7 mouse cellular contexts compared by ENCODE assay signal in the genomic region with DNA sequence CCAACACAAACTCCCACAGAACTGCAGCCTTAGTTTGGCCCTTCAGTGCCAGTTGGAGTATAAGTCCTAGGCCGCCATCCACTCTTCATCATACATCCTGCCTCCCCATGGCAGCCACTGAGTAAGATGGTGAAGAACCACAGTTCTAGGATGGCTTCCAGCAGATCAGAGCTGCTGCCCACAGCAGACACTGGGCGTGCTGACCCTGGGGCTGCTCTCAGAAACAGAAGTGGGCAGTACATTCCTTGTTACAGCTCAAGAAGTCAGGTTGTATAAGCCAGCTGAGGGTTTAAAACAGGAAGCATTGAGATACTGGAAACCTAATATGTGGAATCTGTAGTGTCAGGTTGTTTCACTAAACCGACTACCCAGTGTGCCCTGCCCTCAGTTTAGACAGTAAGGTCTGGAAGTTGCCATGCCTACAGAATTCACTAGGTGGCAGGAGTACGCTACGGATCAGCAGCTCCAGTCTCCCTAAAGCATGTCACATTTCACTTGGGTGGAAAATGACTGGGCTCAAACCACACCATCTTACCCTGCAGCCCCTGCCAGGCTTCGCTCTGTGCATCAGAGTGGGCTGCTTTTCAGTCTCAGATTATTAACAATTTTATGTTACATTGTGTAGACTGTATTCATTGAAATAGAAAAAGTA. TPM values are rescaled to one million over a fixed set of nuclear protein-coding genes. Genes with fewer than 3 reads are reported as not detected.
DNase-seq lines count a peak whose midpoint lies in the region; ATAC-seq and TF ChIP-seq lines count a peak whose summit lies in the region.

No protein-coding gene starts in this region.

- intact Hi-C loops in left cerebral cortex, postnatal 14 days (cut with DNase I), result loop anchor here (5.0 kb wide), 4 partner anchors 63 to 228 kb away; partner anchors contain the start of genes Nsl1 and Tatdn3

- TF ChIP-seq CTCF in small intestine, adult 2 months (IDR thresholded peaks at IDR 0.05; ENCODE audit: extremely low read depth, insufficient read length, insufficient replicate concordance, low read depth, low read length), result peak; percentile 70; the same call in 1 of the 2 replicates

- peak; percentile 86 for ATAC-seq in inflammation-experienced regulatory T-cells, adult 6 months

- H3K4me1 ChIP-seq in midbrain, embryonic 10.5 days, result no peaks in the 10 kb centered on the region
- H3K4me1 ChIP-seq in small intestine, adult 2 months (ENCODE audit: control insufficient read depth, insufficient read depth, insufficient read length, low read length), result no peaks in the 10 kb centered on the region

- peak; percentile 39 for DNase-seq in T-cell, adult 2 months (ENCODE audit: low spot score)
- DNase-seq in cerebellum, adult 9-11 months, result peak; percentile 61
- DNase-seq in frontal cortex, postnatal 14 days (ENCODE audit: low spot score in 2 of 2), result peak; percentile 46 to 74
- peak; percentile 77 to 79 for DNase-seq in left cerebral cortex, postnatal 14 days (ENCODE audit: low spot score in 2 of 2)
- DNase-seq in midbrain, embryonic 10.5 days (ENCODE audit: low spot score), result peak; percentile 63

- 56% methylated on average over 6 of the region's 6 CpGs for WGBS in midbrain, embryonic 10.5 days
- WGBS in small intestine, adult 2 months, result 51% methylated on average over 6 of the region's 6 CpGs

- H3K36me3 ChIP-seq in midbrain, embryonic 10.5 days, result peaks cover 99% of the 10 kb centered on the region
- peaks cover 70% of the 10 kb centered on the region for H3K36me3 ChIP-seq in small intestine, adult 2 months (ENCODE audit: control insufficient read depth, insufficient read depth, low read length)

- H3K27me3 ChIP-seq in midbrain, embryonic 10.5 days (ENCODE audit: low read depth, poor library complexity, severe bottlenecking), result no peaks in the 10 kb centered on the region
- H3K27me3 ChIP-seq in small intestine, adult 2 months (ENCODE audit: control insufficient read depth, insufficient read depth, low read length), result no peaks in the 10 kb centered on the region

- no peaks in the 10 kb centered on the region for H3K9me3 ChIP-seq in midbrain, embryonic 10.5 days (replicated peaks)

- no peak overlapping the region for H3K4me3 ChIP-seq in midbrain, embryonic 10.5 days
- H3K4me3 ChIP-seq in small intestine, adult 2 months (ENCODE audit: low read depth, low read length), result no peak overlapping the region

- no peak overlapping the region for H3K27ac ChIP-seq in midbrain, embryonic 10.5 days (replicated peaks)
- H3K27ac ChIP-seq in small intestine, adult 2 months (ENCODE audit: insufficient read depth, low read depth, low read length), result no peak overlapping the region

- no peak for TF ChIP-seq POLR2A in small intestine, adult 2 months (IDR thresholded peaks at IDR 0.05; ENCODE audit: low read depth, low read length)

RNA-seq across cellular contexts. Expression of gene Angel2, which starts 19.3 kb away (rescaled TPM):
- 10 to 100 TPM; 49.9 to 55.6 (median 50.2) TPM for polyA plus RNA-seq in inflammation-experienced regulatory T-cells, adult 6 months (2017; shearing (Covaris generic))
- 10 to 100 TPM; 53.5 to 55.3 TPM for total RNA-seq in left cerebral cortex, postnatal 14 days (2021)
- polyA plus RNA-seq in midbrain, embryonic 10.5 days (2016; fragmentation: Nextera tagmentation; extraction: Ambion mirVana), result 55.4 and 63.0 TPM in 2 replicates
- 6.7 and 19.6 TPM in 2 replicates for polyA plus RNA-seq in small intestine, adult 2 months (2012; rRNA removed)

RNA-seq across cellular contexts. Expression of gene Rps6kc1, which starts 32.7 kb away (rescaled TPM):
- polyA plus RNA-seq in inflammation-experienced regulatory T-cells, adult 6 months (2017; shearing (Covaris generic)), result 1 to 10 TPM; 4.7 to 8.8 (median 8.8) TPM
- total RNA-seq in left cerebral cortex, postnatal 14 days (2021), result 10 to 100 TPM; 76.0 to 84.0 TPM
- 16.2 and 20.4 TPM in 2 replicates for polyA plus RNA-seq in midbrain, embryonic 10.5 days (2016; fragmentation: Nextera tagmentation; extraction: Ambion mirVana)
- polyA plus RNA-seq in small intestine, adult 2 months (2012; rRNA removed), result 2.2 and 7.1 TPM in 2 replicates

RNA-seq across cellular contexts. Expression of gene Vash2, which starts 34.9 kb away (rescaled TPM):
- 1 to 10 TPM in 1 of 3 experiments, under 1 TPM in 2; 0.33 to 1.2 (median 0.59) TPM for polyA plus RNA-seq in inflammation-experienced regulatory T-cells, adult 6 months (2017; shearing (Covaris generic))
- 1 to 10 TPM; 3.3 to 4.4 TPM for total RNA-seq in left cerebral cortex, postnatal 14 days (2021)
- polyA plus RNA-seq in midbrain, embryonic 10.5 days (2016; fragmentation: Nextera tagmentation; extraction: Ambion mirVana), result 33.1 and 44.4 TPM in 2 replicates
- polyA plus RNA-seq in small intestine, adult 2 months (2012; rRNA removed), result 0.76 and 0.79 TPM in 2 replicates

Comparison
In these comparisons a context has a peak if more than half of its experiments do, and no peak if none do; other contexts are left out.
1. RNA of gene Vash2, which starts 34.9 kb away (polyA plus RNA-seq): 33.1 to 44.4 TPM in midbrain, embryonic 10.5 days; 0.76 to 0.79 TPM in small intestine, adult 2 months and 0.33 to 1.2 TPM in inflammation-experienced regulatory T-cells, adult 6 months; every median in the first group is over 10 times any median in the second.
2. Peak in every context shown above with its lines, with median percentiles within 50 percentile points of each other: DNase-seq.